ENCODE assay signal across 11 mouse cellular contexts in the genomic region with DNA sequence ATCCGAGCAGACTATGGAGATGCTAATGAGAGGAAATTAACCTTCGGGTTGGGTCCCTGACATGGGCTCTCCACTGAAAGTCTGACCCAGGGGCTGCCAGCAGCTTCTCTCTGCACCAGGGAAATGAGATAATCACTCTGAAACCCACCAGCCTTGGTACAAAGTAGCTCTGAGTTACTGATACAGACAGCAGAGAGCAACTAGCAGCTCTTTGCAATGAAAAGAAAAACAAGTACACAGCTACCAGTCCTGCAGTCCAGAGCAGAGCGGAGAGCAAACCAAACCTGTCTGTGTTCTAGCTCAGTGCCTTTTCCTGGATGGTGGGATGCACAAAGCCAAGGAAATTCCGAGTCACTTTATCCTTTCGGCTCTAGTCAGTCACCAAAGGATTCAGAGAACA. TPM values are rescaled to one million over a fixed set of nuclear protein-coding genes. Genes with fewer than 3 reads are reported as not detected.
DNase-seq lines count a peak whose midpoint lies in the region; ATAC-seq and TF ChIP-seq lines count a peak whose summit lies in the region.
"Had no signal": no experiment of that assay in that cellular context is flagged by ENCODE, and none has a peak within 500 bp of the region (broad histone marks: within the 10 kb centered on the region; RNA-seq: fewer than 3 reads in every experiment).

No protein-coding gene starts in this region.

- 0 out of 2 replicates have a peak overlapping the region, but pooled peaks have one; percentile 27 for H3K27ac ChIP-seq in lung, embryonic 14.5 days (ENCODE audit: low read depth)
- 0 out of 2 replicates have a peak overlapping the region, but pooled peaks have one; percentile 30 for H3K27ac ChIP-seq in embryonic facial prominence, embryonic 12.5 days
- H3K27ac ChIP-seq in hindbrain, embryonic 11.5 days (ENCODE audit: low read depth, low read length) = peak overlapping the region; percentile 63; the same call in 1 of the 2 replicates
- peak overlapping the region; percentile 76 for H3K27ac ChIP-seq in midbrain, embryonic 16.5 days (ENCODE audit: low read length)
- H3K27ac ChIP-seq: limb, embryonic 12.5 days had no signal

- peak; percentile 31 for DNase-seq in lung, embryonic 14.5 days
- DNase-seq in lung, postnatal 14 days = no peak
- DNase-seq in hindbrain, embryonic 11.5 days (ENCODE audit: low spot score) = no peak
- DNase-seq in adrenal gland, postnatal 10 days = no peak
- DNase-seq in urinary bladder, postnatal 4 days (ENCODE audit: low spot score in 2 of 2) = no peak
- DNase-seq in adrenal gland, adult 2 months = no peak
- DNase-seq: heart, postnatal 14 days; lung, adult 2 months had no signal

- no peak for TF ChIP-seq CTCF in lung, embryonic 14.5 days (IDR thresholded peaks at IDR 0.05; ENCODE audit: low read depth)

- H3K36me3 ChIP-seq in lung, embryonic 14.5 days (ENCODE audit: insufficient read depth) = peaks cover 50% of the 10 kb centered on the region
- no peaks in the 10 kb centered on the region for H3K36me3 ChIP-seq in embryonic facial prominence, embryonic 12.5 days
- no peaks in the 10 kb centered on the region for H3K36me3 ChIP-seq in hindbrain, embryonic 11.5 days (ENCODE audit: control insufficient read depth, insufficient read depth, low read length)
- H3K36me3 ChIP-seq in midbrain, embryonic 16.5 days (ENCODE audit: control insufficient read depth, insufficient read depth, low read length) = no peaks in the 10 kb centered on the region
- H3K36me3 ChIP-seq: limb, embryonic 12.5 days had no signal

- 42% methylated on average over 5 of the region's 5 CpGs for WGBS in lung, embryonic 14.5 days
- 32% methylated on average over 5 of the region's 5 CpGs for WGBS in embryonic facial prominence, embryonic 12.5 days
- WGBS in hindbrain, embryonic 11.5 days = 15% methylated on average over 5 of the region's 5 CpGs
- 15% methylated on average over 5 of the region's 5 CpGs for WGBS in midbrain, embryonic 16.5 days

- H3K9me3 ChIP-seq in lung, embryonic 14.5 days (ENCODE audit: low read depth, low read length) = no peaks in the 10 kb centered on the region
- H3K9me3 ChIP-seq in embryonic facial prominence, embryonic 12.5 days = no peaks in the 10 kb centered on the region
- H3K9me3 ChIP-seq in hindbrain, embryonic 11.5 days (ENCODE audit: control insufficient read depth, low read length) = no peaks in the 10 kb centered on the region
- H3K9me3 ChIP-seq in midbrain, embryonic 16.5 days (replicated peaks; ENCODE audit: control insufficient read depth, low read length, poor library complexity, severe bottlenecking) = no peaks in the 10 kb centered on the region
- H3K9me3 ChIP-seq: limb, embryonic 12.5 days had no signal

- peaks cover 22% of the 10 kb centered on the region for H3K4me1 ChIP-seq in lung, embryonic 14.5 days (ENCODE audit: insufficient read depth)
- H3K4me1 ChIP-seq in embryonic facial prominence, embryonic 12.5 days = peaks cover 38% of the 10 kb centered on the region
- peaks cover 23% of the 10 kb centered on the region for H3K4me1 ChIP-seq in hindbrain, embryonic 11.5 days (replicated peaks; ENCODE audit: control insufficient read depth, insufficient read depth, low read length)
- peaks cover 11% of the 10 kb centered on the region for H3K4me1 ChIP-seq in midbrain, embryonic 16.5 days (ENCODE audit: control insufficient read depth, insufficient read depth, low read length)

- no peak overlapping the region for H3K4me3 ChIP-seq in lung, embryonic 14.5 days (ENCODE audit: low read depth, low read length)
- H3K4me3 ChIP-seq in embryonic facial prominence, embryonic 12.5 days = no peak overlapping the region
- no peak overlapping the region for H3K4me3 ChIP-seq in hindbrain, embryonic 11.5 days (ENCODE audit: low read depth, low read length)
- no peak overlapping the region for H3K4me3 ChIP-seq in midbrain, embryonic 16.5 days (ENCODE audit: low read depth, low read length)
- H3K4me3 ChIP-seq: limb, embryonic 12.5 days had no signal

- ATAC-seq in lung, embryonic 14.5 days (ENCODE audit: insufficient read depth) = no peak
- no peak for ATAC-seq in embryonic facial prominence, embryonic 12.5 days (ENCODE audit: insufficient number of reproducible peaks, insufficient read depth, low FRiP score, low TSS enrichment)
- ATAC-seq in hindbrain, embryonic 11.5 days (ENCODE audit: low FRiP score) = no peak
- no peak for ATAC-seq in midbrain, embryonic 16.5 days

- no peak overlapping the region for H3K9ac ChIP-seq in lung, embryonic 14.5 days
- H3K9ac ChIP-seq in embryonic facial prominence, embryonic 12.5 days = no peak overlapping the region
- peak overlapping the region; percentile 12; the same call in 1 of the 2 replicates for H3K9ac ChIP-seq in hindbrain, embryonic 11.5 days (ENCODE audit: low read depth, low read length)
- no peak overlapping the region for H3K9ac ChIP-seq in midbrain, embryonic 16.5 days (ENCODE audit: low read depth, low read length)
- H3K9ac ChIP-seq: limb, embryonic 12.5 days had no signal

- H3K27me3 ChIP-seq in lung, embryonic 14.5 days (ENCODE audit: insufficient read depth, low read length) = no peaks in the 10 kb centered on the region
- H3K27me3 ChIP-seq in embryonic facial prominence, embryonic 12.5 days = peaks cover 57% of the 10 kb centered on the region
- H3K27me3 ChIP-seq in hindbrain, embryonic 11.5 days (ENCODE audit: control insufficient read depth, insufficient read depth, low read length) = peaks cover 25% of the 10 kb centered on the region
- H3K27me3 ChIP-seq in midbrain, embryonic 16.5 days (ENCODE audit: control insufficient read depth, insufficient read depth, low read depth, low read length) = peaks cover 52% of the 10 kb centered on the region

- no peak overlapping the region for H3K4me2 ChIP-seq in lung, embryonic 14.5 days
- 0 out of 2 replicates have a peak overlapping the region, but pooled peaks have one; percentile 11 for H3K4me2 ChIP-seq in embryonic facial prominence, embryonic 12.5 days (replicated peaks)
- peak overlapping the region; percentile 20 for H3K4me2 ChIP-seq in hindbrain, embryonic 11.5 days (replicated peaks; ENCODE audit: low read depth, low read length)
- H3K4me2 ChIP-seq in midbrain, embryonic 16.5 days (ENCODE audit: low read length) = 0 out of 2 replicates have a peak overlapping the region, but pooled peaks have one; percentile 7
- H3K4me2 ChIP-seq: limb, embryonic 12.5 days had no signal

RNA-seq across cellular contexts. Expression of a gene that starts 23.1 kb away (rescaled TPM):
- 142 and 146 TPM in 2 replicates for polyA plus RNA-seq in lung, embryonic 14.5 days (2014; fragmentation: Nextera tagmentation; extraction: Ambion mirVana)
- polyA plus RNA-seq in embryonic facial prominence, embryonic 12.5 days (2016; fragmentation: Nextera tagmentation; extraction: Ambion mirVana) = 96.9 and 99.0 TPM in 2 replicates
- 95.6 and 120 TPM in 2 replicates for polyA plus RNA-seq in hindbrain, embryonic 11.5 days (2014; fragmentation: Nextera tagmentation; extraction: Ambion mirVana)
- 78.0 and 102 TPM in 2 replicates for polyA plus RNA-seq in midbrain, embryonic 16.5 days (2015; fragmentation: Nextera tagmentation; extraction: Ambion mirVana)
- total RNA-seq in adrenal gland, postnatal 10 days (2021) = 10 to 100 TPM; 78.3 to 79.6 TPM
- total RNA-seq in adrenal gland, adult 2 months (2021) = 100 to 1,000 TPM; 109 to 132 TPM
- polyA plus RNA-seq in adrenal gland, adult 2 months (2012; rRNA removed) = 401 and 472 TPM in 2 replicates
